Mouse (Mus musculus): ENCODE results near the gene Ccdc32.
"Not testable (repeated sequence)": the region's sequence is repeated elsewhere in the genome, so short reads cannot be mapped to it uniquely, and the experiment has no call there.

The Ccdc32 gene

GRCm38 (mm10) chr2:119028941-119029551, at the start of gene Ccdc32:
Ccdc32 (minus strand) TSS chr2:119029393.
- peak; percentile 96 to 97 for DNase-seq (ENCODE audit: low spot score in 2 of 2)

- no peak for DNase-seq (ENCODE audit: low spot score in 2 of 2)
Observed at GRCm38 (mm10) chr2:119072397-119072796, 43.2 kb upstream of the Ccdc32 start.

- DNase-seq (ENCODE audit: low spot score in 2 of 2) = no peak
Observed at GRCm38 (mm10) chr2:119060139-119060538, 30.9 kb upstream of the Ccdc32 start.

GRCm38 (mm10) chr2:119050132-119050650, 21.0 kb upstream of the Ccdc32 start:
- no peak for DNase-seq (ENCODE audit: low spot score in 2 of 2)

GRCm38 (mm10) chr2:119047849-119048248, 18.7 kb upstream of the Ccdc32 start:
- no peak for DNase-seq (ENCODE audit: low spot score in 2 of 2)

GRCm38 (mm10) chr2:119046649-119047611, 17.7 kb upstream of the Ccdc32 start, which contains the start of gene Knl1:
Knl1 (plus strand) TSS chr2:119047119.
- DNase-seq (ENCODE audit: low spot score in 2 of 2) = peak; percentile 95

- DNase-seq (ENCODE audit: low spot score in 2 of 2) = no peak
Observed at GRCm38 (mm10) chr2:119045163-119045562, 16.0 kb upstream of the Ccdc32 start.

- peak in 1 of 2 experiments; percentile 57 for DNase-seq (ENCODE audit: low spot score in 2 of 2)
Observed at GRCm38 (mm10) chr2:119040882-119041281, 11.7 kb upstream of the Ccdc32 start.

GRCm38 (mm10) chr2:119035397-119035745, 6.2 kb upstream of the Ccdc32 start:
- no peak for DNase-seq (ENCODE audit: low spot score in 2 of 2)

- peak; percentile 97 for DNase-seq (ENCODE audit: low spot score in 2 of 2)
Observed at GRCm38 (mm10) chr2:119034656-119035396, 5.6 kb upstream of the Ccdc32 start, which contains the start of gene Rpusd2. Rpusd2 (plus strand) TSS chr2:119034790.

- DNase-seq (ENCODE audit: low spot score in 2 of 2) = no peak
Observed at GRCm38 (mm10) chr2:119032191-119032590, 3.0 kb upstream of the Ccdc32 start.

- no peak for DNase-seq (ENCODE audit: low spot score in 2 of 2)
Observed at GRCm38 (mm10) chr2:119026951-119027350, 2.2 kb downstream of the Ccdc32 start.

- DNase-seq (ENCODE audit: low spot score in 2 of 2) = no peak
Observed at GRCm38 (mm10) chr2:119025239-119025616, 4.0 kb downstream of the Ccdc32 start.

- DNase-seq (ENCODE audit: low spot score in 2 of 2) = no peak
Observed at GRCm38 (mm10) chr2:119024536-119025238, 4.5 kb downstream of the Ccdc32 start.

- DNase-seq (ENCODE audit: low spot score in 2 of 2) = no peak
Observed at GRCm38 (mm10) chr2:119023154-119023660, 6.0 kb downstream of the Ccdc32 start.

GRCm38 (mm10) chr2:119019538-119019937, 9.7 kb downstream of the Ccdc32 start:
- DNase-seq (ENCODE audit: low spot score in 2 of 2) = peak in 1 of 2 experiments; percentile 44

GRCm38 (mm10) chr2:119019131-119019530, 10.1 kb downstream of the Ccdc32 start:
- DNase-seq (ENCODE audit: low spot score in 2 of 2) = peak; percentile 47 to 51

- peak in 1 of 2 experiments; percentile 34 for DNase-seq (ENCODE audit: low spot score in 2 of 2)
Observed at GRCm38 (mm10) chr2:119018391-119019122, 10.6 kb downstream of the Ccdc32 start.

- no peak for DNase-seq (ENCODE audit: low spot score in 2 of 2)
Observed at GRCm38 (mm10) chr2:119017647-119018046, 11.5 kb downstream of the Ccdc32 start.

- not testable (repeated sequence) for DNase-seq (ENCODE audit: low spot score in 2 of 2)
Observed at GRCm38 (mm10) chr2:119016312-119016711, 12.9 kb downstream of the Ccdc32 start.

Data from right cerebral cortex, postnatal 10 days (tissue).